ENCODE assay signal across 21 mouse cellular contexts in the genomic region with DNA sequence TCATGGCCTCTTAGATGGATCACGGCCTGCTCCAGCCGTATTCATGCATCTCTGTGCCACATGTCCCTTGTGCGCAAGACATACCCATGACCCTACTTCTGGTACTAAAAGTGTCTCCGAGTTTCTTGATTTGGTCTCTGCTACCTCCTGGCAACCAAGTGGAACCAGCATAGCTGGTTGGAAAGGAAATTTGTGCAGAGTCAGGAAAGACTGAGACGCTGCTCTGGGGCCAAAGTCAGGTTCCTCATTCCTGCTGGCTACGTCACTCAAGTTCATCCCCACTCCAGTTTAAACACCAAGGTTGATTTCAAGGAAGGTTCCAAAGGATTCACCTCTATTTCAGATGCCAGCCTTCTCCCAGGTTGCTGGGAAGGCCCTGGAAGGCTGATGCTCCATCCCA. TPM values are rescaled to one million over a fixed set of nuclear protein-coding genes. Genes with fewer than 3 reads are reported as not detected.
DNase-seq lines count a peak whose midpoint lies in the region; ATAC-seq and TF ChIP-seq lines count a peak whose summit lies in the region.
"Had no signal": no experiment of that assay in that cellular context is flagged by ENCODE, and none has a peak within 500 bp of the region (broad histone marks: within the 10 kb centered on the region; RNA-seq: fewer than 3 reads in every experiment).

No protein-coding gene starts in this region.

- peak; percentile 4; the same call in 1 of the 2 replicates for ATAC-seq in frontal cortex, adult (ENCODE audit: low TSS enrichment)
- ATAC-seq in heart, embryonic 13.5 days (ENCODE audit: extremely low read depth, insufficient number of reproducible peaks, low FRiP score, low TSS enrichment) = no peak
- ATAC-seq: forebrain, embryonic 14.5 days; hindbrain, postnatal 0 days; intestine, postnatal 0 days; midbrain, embryonic 15.5 days had no signal

- peaks cover 58% of the 10 kb centered on the region for H3K36me3 ChIP-seq in heart, embryonic 13.5 days
- H3K36me3 ChIP-seq in macrophage (ENCODE audit: inconsistent target) = peaks cover 11% of the 10 kb centered on the region; the same call in 1 of the 2 replicates
- H3K36me3 ChIP-seq: embryonic facial prominence, embryonic 13.5 days; hindbrain, embryonic 10.5 days; limb, embryonic 10.5 days; liver, embryonic 13.5 days; midbrain, embryonic 15.5 days had no signal

- peaks cover 97% of the 10 kb centered on the region for H3K4me1 ChIP-seq in heart, embryonic 13.5 days
- H3K4me1 ChIP-seq: liver, embryonic 13.5 days had no signal

- H3K27ac ChIP-seq in heart, embryonic 13.5 days (replicated peaks) = peak overlapping the region; percentile 94
- H3K27ac ChIP-seq in layer of hippocampus, adult 2 months = no peak overlapping the region
- peak overlapping the region; percentile 34; the same call in 1 of the 2 replicates for H3K27ac ChIP-seq in macrophage
- H3K27ac ChIP-seq: embryonic facial prominence, embryonic 13.5 days; hindbrain, embryonic 10.5 days; hindbrain, postnatal 0 days; kidney, postnatal 0 days; limb, embryonic 10.5 days; liver, embryonic 13.5 days; midbrain, embryonic 15.5 days had no signal

- peak overlapping the region; percentile 48; the same call in 1 of the 2 replicates for H3K9ac ChIP-seq in heart, embryonic 13.5 days
- H3K9ac ChIP-seq: embryonic facial prominence, embryonic 13.5 days; liver, embryonic 13.5 days; midbrain, embryonic 15.5 days had no signal

- WGBS in heart, embryonic 13.5 days = 72% methylated on average over 6 of the region's 6 CpGs
- WGBS in macrophage (ENCODE audit: missing documents) = 50% methylated on average over 6 of the region's 6 CpGs

- no peaks in the 10 kb centered on the region for H3K9me3 ChIP-seq in heart, embryonic 13.5 days
- H3K9me3 ChIP-seq: embryonic facial prominence, embryonic 13.5 days; hindbrain, embryonic 10.5 days; limb, embryonic 10.5 days; liver, embryonic 13.5 days; megakaryocyte, embryonic 14.5 days; midbrain, embryonic 15.5 days had no signal

- no peaks in the 10 kb centered on the region for H3K27me3 ChIP-seq in heart, embryonic 13.5 days (replicated peaks)
- H3K27me3 ChIP-seq: embryonic facial prominence, embryonic 13.5 days; liver, embryonic 13.5 days; midbrain, embryonic 15.5 days had no signal

- H3K79me2 ChIP-seq in macrophage (ENCODE audit: inconsistent target) = peaks cover 59% of the 10 kb centered on the region

- peak overlapping the region; percentile 60 for H3K4me2 ChIP-seq in heart, embryonic 13.5 days
- H3K4me2 ChIP-seq: embryonic facial prominence, embryonic 13.5 days; liver, embryonic 13.5 days; midbrain, embryonic 15.5 days had no signal

- intact Hi-C loops in heart, postnatal 25 days (cut with DNase I) = loop anchor here (10.0 kb wide), 2 partner anchors 338 to 488 kb away; a partner anchor contains a TSS

- no peak overlapping the region for H3K4me3 ChIP-seq in heart, embryonic 13.5 days
- H3K4me3 ChIP-seq in layer of hippocampus, adult 2 months = no peak overlapping the region
- H3K4me3 ChIP-seq in macrophage (ENCODE audit: inconsistent target) = no peak overlapping the region
- H3K4me3 ChIP-seq: embryonic facial prominence, embryonic 13.5 days; hindbrain, embryonic 10.5 days; limb, embryonic 10.5 days; liver, embryonic 13.5 days; megakaryocyte, embryonic 14.5 days; midbrain, embryonic 15.5 days; myocyte had no signal

- no peak for TF ChIP-seq CTCF in layer of hippocampus, adult 2 months (conservative IDR thresholded peaks at IDR 0.05)

- no peak for DNase-seq in frontal cortex, postnatal 25 days (ENCODE audit: low spot score in 2 of 2)
- DNase-seq in heart, postnatal 25 days (ENCODE audit: low spot score) = no peak
- DNase-seq in layer of hippocampus, adult 9-11 months = peak; percentile 56
- no peak for DNase-seq in layer of hippocampus, adult 2 months (ENCODE audit: low spot score in 2 of 2)
- no peak for DNase-seq in thymus, postnatal 14 days
- DNase-seq: adrenal gland, adult 2 months; cerebellum, adult 9-11 months; liver, embryonic 13.5 days had no signal

RNA-seq across cellular contexts. Expression of a gene that starts 32.6 kb away (rescaled TPM):
- polyA plus RNA-seq in heart, embryonic 13.5 days (2015; fragmentation: Nextera tagmentation; extraction: Ambion mirVana) = 106 and 116 TPM in 2 replicates
- total RNA-seq in heart, postnatal 25 days (2021) = 10 to 100 TPM; 20.8 to 20.9 TPM
- 10 to 100 TPM; 30.6 to 38.5 TPM for total RNA-seq in layer of hippocampus, adult 2 months (2021)
- total RNA-seq in macrophage (2018; cell fraction: chromatin; rRNA removed) = 10 to 100 TPM in 3 of 26 experiments, 1 to 10 TPM in 23; 1.9 to 16.5 (median 4.4) TPM
- 1 to 10 TPM; 1.4 to 8.4 (median 4.3) TPM for total RNA-seq in macrophage (2018; cell fraction: cytosol; rRNA removed)
- 10 to 100 TPM in 5 of 26 experiments, 1 to 10 TPM in 21; 1.9 to 15.8 (median 5.7) TPM for total RNA-seq in macrophage (2018; cell fraction: nucleus; rRNA removed)
- 7.1 to 11.1 TPM (median 9.0 TPM) in 3 replicates for polyA plus RNA-seq in macrophage (2018)

RNA-seq across cellular contexts. Expression of a gene that starts 42.6 kb away (rescaled TPM):
- 83.9 and 95.4 TPM in 2 replicates for polyA plus RNA-seq in heart, embryonic 13.5 days (2015; fragmentation: Nextera tagmentation; extraction: Ambion mirVana)
- total RNA-seq in heart, postnatal 25 days (2021) = 10 to 100 TPM; 79.6 to 81.5 TPM
- total RNA-seq in layer of hippocampus, adult 2 months (2021) = 1 to 10 TPM; 3.7 to 4.9 TPM
- total RNA-seq in macrophage (2018; cell fraction: chromatin; rRNA removed) = 100 to 1,000 TPM in 13 of 26 experiments, 10 to 100 TPM in 13; 33.2 to 495 (median 91.1) TPM
- 100 to 1,000 TPM in 2 of 26 experiments, 10 to 100 TPM in 24; 28.4 to 135 (median 32.6) TPM for total RNA-seq in macrophage (2018; cell fraction: cytosol; rRNA removed)
- 100 to 1,000 TPM in 13 of 26 experiments, 10 to 100 TPM in 13; 41.9 to 410 (median 106) TPM for total RNA-seq in macrophage (2018; cell fraction: nucleus; rRNA removed)
- polyA plus RNA-seq in macrophage (2018) = 32.5 to 46.6 TPM (median 34.4 TPM) in 3 replicates

Comparison
In these comparisons a context has a peak if more than half of its experiments do, and no peak if none do; other contexts are left out.
1. RNA of a gene that starts 42.6 kb away (total RNA-seq): 79.6 to 81.5 TPM in heart, postnatal 25 days; 3.7 to 4.9 TPM in layer of hippocampus, adult 2 months; every median in the first group is over 10 times any median in the second.